Mouse (Mus musculus) CD4-positive, CD25-positive, alpha-beta regulatory T cell, adult 4 months (primary cell): ENCODE results near the gene Zdhhc12. TPM values are rescaled to one million over a fixed set of nuclear protein-coding genes. Genes with fewer than 3 reads are reported as not detected.
"Not testable (repeated sequence)": the region's sequence is repeated elsewhere in the genome, so short reads cannot be mapped to it uniquely, and the experiment has no call there.

Experiments
- ATAC-seq: one replicate; pipeline ENCODE4 v1.8.0; 2017
- polyA plus RNA-seq, 2 experiments: library from polyadenylated mRNA; unstranded; fragments of 100-300 nt; shearing (Covaris generic); gene quantifications; one replicate each; pipeline ENCODE4 v1.2.1; 2017

The Zdhhc12 gene
- polyA plus RNA-seq, 2 experiments from 2014 or later = 32.3 to 44.9 TPM

DNA sequence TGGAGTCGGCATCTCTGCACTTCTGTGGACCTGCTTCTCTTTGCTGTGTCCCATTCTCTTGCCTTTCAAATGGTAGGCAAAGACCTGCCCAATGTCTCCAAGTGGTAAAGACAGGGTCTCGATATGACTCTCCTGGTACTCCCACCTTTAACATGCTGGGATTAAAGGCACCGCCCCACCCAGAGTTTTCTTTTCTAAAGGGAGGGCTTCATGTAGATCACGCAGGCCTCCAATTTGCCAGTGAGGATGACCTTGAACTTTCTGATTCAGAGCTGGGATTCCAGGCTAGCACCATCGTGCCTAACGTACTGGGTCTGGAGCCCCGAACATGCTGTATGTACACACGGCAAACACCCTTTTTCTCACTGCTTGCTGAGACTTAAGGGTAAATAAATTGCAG is 30.2 kb downstream of the Zdhhc12 start:
- ATAC-seq = no peak

DNA sequence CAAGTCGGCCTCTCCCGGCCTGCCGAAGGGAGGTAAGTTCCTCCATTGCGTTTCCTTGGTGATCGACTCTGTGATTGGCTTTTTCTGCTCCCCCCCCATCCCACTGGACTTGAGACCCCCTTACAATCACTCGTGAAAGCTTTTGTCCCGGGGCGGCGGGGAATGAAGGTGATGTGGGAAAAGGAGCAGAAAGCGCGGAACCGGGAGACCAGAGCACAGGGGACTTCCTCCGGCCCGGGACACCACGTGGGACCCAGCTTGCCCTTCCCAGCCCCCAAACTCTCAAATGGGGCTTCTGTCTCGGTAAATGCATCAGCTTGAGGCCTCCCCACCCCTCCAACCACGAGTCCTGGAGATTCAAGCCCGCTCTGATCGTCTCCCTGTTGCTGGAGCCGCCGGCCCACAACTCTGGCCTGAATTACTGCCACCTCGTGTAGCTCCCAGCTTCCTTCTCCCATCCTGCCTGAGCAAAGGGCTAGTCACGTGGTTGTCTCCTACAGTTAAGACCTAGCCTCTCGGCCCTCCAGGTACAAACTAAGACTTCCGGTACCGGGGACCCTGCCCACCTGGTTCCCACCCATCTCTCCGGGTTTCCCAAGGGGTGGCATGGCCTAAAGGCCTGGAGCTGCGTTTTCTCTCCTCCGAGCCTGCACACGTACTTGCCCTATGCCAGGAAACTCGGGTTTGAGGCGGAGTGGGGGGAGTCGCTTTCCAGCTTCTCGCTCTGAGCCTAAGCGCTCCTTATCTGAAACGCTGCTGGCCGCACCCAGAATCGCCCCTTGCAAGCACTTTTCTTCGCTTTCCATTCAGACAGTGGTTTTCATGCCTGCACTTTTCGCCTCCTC is 31.0 kb downstream of the Zdhhc12 start:
- no peak for ATAC-seq

DNA sequence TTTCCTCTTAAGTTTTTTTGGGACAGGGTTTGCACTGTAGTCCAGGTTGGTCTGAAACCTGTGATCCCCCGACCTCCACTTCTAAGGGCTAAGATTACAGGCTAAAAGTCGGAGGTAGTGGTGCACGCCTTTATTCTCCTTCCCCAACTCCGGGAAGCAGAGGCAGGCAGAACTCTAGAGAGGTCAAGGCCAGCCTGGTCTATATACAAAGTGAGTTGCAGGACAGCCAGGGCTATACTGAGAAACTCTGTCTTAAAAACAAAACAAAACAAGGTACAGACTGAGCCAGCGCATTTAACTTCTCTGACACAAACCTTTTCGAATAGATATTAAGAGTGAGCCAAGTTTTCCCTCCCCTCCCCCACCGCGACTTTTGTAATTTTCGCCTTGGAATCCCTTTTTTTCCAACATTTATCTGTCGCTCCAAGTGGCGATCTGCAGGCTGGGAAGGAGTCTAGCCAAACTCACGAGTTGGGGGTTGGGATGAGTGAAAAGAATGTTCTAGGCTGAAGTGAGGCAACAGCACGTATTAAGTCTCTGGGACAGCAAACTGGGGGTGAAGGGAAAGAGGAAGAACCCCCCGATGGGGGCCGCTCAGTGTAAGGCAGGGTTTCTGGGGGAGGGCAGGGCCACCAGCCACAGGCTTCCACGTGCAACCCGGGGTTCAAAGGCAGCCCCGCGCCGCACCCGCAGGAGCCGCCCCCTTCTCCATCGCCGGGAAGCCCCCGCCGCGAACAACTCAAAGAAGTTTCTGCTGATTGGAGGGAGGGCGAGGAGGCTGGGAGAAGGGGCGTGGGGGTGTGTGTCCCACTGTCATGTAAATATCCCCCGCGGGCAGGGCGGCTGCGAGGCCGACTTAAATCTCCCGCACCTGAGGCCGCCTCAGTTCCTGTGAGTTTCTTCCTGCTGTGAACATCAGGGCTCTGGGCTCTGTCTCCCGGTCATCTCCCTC is 32.0 kb downstream of the Zdhhc12 start:
- ATAC-seq = peak; percentile 19

DNA sequence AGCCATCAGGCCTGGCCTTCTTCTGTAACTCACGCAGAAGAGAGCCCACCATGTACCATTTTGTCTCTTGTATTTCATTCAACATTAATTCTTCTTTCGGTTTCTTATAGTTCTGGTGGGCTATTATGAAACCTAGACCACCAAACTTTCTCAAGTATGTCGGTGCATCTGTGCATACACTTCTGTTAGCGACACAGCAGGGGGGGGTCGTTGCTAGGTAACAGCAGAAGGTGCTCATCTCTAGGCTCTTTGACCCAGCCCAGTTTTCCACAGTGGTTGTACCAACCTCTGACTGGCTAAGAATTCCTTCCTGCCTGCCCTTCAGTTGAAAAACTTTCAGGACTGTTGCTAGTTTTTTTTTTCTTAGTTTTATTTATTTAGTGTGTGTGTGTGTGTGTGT is 35.0 kb downstream of the Zdhhc12 start:
- no peak for ATAC-seq

DNA sequence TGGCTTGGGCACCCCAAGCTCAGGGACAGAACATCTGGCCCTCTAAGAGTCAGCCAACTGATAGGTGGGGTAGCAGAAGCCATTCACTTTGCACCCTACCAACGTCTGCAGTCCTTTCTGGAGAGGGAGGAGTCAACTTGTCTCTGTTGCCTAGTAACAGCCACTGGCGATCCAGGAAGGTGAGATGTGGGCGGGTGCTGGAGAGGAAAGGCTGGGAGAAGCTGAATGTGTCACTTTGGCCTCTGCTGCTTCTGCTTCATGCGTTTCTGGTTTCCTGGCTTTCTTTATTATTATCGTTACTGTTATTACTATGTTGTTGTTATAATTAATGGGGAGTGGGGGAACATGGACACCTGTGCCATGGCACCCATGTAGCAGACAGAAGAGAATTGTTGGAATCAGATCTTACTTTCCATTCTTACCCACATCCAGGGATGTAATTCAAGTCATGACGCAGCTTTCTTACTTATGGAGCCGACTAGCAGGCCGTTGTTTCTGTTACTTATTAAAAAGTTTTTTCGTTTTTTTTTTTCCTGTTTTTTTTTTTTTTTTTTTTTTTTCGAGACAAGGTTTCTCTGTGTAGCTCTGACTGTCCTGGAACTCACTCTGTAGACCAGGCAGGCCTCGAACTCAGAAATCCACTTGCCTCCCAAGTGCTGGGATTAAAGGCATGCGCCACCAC is 36.1 kb downstream of the Zdhhc12 start, which contains the start of gene Set:
Gene Set, plus strand, starts transcription at position 156 of the 682 bp plus-strand sequence.
- ATAC-seq = no peak

DNA sequence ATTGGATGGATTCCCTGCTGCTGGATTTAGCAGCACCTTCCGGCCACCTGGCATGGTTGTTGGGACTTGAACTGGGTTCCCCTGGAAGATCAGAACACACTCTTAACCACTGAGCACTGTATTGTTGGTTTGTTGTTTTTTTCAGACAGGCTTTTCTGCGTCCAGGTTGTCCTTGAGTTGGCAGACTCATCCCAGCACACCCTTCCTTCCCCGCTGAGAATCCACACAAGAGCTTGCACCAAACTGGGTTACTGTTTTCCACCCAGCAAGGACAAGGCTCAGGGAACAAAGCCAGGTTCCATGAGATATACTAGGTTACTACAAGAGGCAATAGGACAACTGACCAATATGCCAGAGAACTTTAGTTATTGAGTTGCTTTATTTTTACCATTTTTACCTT is 36.7 kb downstream of the Zdhhc12 start:
- ATAC-seq = no peak

DNA sequence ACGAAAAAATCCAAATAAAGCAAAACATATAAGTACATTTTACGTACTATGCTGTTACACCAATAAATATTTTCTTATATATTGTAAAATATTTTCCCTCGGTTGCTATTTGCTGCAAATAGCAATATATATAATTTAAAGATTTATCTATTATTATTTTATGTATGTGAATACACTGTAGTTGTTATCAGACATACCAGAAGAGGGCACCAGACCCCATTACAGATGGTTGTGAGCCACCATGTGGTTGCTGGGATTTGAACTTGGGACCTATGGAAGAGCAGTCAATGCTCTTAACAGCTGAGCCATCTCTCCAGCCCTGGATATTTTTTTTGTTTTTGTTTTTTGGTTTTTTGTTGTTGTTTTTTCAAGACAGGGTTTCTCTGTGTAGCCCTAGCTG is 38.1 kb downstream of the Zdhhc12 start:
- not testable (repeated sequence) for ATAC-seq

DNA sequence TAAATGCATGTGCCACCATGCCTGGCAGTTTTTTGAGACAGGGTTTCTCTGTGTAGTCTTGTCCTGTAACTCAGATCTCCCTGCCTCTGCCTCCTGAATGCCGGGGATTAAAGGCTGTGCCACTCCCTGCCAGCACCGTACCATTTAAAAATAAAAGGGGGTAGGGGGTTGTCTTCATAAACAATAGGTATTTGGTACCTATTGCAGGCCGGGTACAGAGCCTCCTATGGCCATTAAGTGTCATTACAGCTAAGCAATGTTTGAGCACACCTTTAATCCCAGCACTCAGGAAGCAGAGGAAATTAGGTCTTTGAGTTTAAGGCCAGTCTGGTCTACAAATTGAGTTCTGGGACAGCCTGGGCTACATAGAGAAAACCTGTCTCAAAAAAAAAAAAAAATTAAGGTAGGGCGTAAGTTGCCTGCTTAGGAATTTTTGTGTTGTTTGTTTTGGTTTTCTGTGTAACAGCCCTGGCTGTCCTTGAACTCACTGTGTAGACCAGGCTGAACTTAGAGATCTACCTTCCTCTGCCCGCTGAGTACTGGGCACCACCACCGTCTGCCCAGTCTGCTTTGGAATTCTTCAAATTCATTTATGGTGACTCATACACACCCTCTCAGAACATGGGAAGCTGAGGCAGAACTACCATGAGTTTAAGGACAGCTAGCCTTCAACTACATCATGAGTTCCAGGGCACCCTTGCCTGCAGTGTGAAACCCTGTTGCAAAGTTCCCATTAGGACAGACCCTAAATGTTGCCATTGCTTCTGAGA is 41.3 kb downstream of the Zdhhc12 start:
- ATAC-seq = peak; percentile 53

DNA sequence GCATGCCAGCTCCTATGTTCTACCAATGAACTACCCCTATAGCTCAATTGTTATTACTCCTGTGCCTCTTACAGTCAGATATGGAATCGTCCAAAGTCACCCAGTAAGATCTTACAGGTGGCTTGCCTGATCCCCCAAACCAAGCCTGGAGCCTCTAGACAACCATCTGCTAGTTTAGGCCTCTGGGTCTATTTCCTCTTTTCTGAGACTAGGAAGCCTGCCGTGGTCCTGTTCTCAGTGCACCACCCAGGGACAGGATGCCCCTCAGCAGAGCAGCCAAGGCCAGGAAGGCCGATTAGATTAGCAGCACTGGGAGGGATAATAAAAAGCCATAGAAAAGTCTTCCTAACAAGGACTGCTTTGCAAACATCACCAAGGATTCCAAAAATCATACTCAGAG is 43.6 kb downstream of the Zdhhc12 start:
- ATAC-seq = no peak

DNA sequence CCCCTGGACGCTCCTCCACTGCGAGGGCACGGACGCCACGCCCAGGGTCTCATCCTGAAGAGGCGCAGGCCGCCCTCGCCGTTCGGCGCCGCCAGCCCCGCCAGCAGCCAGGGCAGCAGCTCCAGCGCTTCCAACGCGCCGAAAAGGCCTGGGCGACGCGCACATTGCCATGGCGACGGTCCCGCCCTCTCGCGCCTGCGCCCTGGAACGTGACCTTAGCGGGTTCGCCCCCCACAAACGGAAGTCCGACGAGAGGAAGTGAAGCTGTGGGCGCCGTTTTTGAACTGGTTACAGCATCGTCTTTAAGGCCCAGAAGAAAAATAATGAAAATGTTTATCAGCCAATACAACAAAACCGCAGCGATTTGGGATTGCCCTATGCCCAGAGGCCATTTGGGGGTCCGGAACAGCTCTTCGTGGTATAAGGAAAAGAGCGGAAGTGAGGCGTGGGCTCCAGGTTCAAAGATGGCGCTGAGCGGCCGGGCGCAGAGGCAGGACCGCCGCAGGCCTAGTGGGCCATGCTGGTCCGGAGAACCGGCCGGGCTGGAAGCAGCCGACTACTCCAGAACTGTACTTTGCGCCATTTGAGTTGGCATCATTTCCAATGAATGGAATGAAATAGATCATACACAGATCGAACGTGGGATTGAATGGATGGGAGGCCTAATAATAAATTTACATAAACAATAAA is 44.6 kb downstream of the Zdhhc12 start, which contains the start of gene Wdr34:
Gene Wdr34, minus strand, starts transcription at position 183 of the 690 bp plus-strand sequence.
- peak; percentile 96 for ATAC-seq

DNA sequence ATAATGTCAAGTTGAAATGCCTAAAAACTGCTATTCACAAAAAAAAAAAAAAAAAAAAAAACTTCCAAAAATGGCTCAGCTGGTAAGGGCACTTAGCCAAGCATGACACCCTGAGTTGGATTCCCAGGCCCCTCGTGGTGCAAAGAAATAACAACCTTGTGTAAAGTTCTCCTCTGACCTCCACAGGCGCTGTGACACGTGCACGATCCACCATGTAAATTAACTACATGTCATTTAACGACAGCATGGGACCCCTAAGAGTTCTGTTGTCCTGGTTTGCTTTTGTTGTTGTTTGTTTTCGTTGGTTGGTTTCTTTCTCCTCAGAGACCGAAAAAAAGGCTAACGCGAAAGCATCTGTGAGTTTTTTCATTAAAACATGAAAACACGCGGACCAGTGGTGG is 45.3 kb downstream of the Zdhhc12 start:
- ATAC-seq = no peak

DNA sequence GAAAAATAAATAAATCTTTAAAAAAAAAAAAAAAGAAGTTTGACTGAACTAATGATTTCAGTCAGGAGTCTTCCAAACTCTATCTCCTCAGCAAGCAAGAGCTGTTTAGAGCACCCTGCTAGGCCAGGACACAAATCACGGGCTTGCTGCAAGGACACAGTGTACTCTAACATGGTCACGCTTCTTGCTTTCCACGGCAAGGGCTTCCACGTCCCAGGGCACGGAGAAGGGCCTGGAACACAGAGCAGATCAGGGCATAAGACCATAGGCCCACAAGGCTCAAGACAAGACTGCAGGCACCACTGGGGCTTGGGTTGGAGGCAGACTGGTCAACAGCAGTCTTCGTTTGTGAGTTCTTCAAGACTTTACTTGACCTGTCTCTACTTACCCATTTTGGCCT is 46.3 kb downstream of the Zdhhc12 start:
- no peak for ATAC-seq

DNA sequence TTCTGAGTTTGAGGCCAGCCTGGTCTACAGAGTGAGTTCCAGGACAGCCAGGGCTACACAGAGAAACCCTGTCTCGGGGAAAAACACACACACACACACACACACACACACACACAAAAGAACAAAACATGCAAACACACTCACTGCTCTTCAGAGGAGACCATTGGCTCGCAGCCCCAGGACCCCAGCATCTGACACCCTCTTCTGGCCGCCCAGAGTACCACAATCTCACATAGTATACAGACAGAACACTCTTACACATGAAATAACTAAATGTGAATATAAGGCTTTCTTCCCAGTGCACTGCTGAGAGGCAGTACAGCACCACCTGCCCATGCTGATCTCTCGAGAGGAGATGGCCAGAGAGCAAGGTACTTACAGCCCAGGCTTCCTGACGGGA is 48.9 kb downstream of the Zdhhc12 start:
- ATAC-seq = no peak

DNA sequence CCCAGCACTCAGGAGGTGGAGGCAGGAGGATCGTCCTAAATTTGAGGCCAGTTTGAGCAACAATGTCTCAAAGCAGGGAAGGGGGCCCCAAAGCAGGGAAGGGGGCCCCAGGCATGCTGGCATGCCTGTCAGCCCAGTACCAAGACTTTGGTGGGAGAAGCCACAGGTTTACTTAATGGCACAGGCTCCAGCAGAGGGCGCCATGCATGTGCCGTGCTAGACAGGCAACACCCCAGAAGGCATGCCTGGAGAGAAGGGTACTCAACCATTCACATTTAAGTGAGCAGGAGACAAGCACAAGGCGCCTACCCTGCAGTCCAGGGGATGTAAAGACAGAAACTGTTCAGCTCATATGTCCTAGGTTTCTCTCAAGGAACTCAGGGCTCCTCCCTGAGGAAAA is 51.0 kb downstream of the Zdhhc12 start:
- peak; percentile 66 for ATAC-seq

Other genes with a start within 250 kb of the Zdhhc12 start
- under 1 TPM; 0.20 to 0.87 TPM for gene Cercam, start 224.5 kb downstream of the Zdhhc12 start, polyA plus RNA-seq
- 10 to 100 TPM; 47.1 to 62.9 TPM for gene Odf2, start 204.4 kb downstream of the Zdhhc12 start, polyA plus RNA-seq
- 10 to 100 TPM; 61.6 to 82.4 TPM for gene Gle1, start 158.2 kb downstream of the Zdhhc12 start, polyA plus RNA-seq
- gene Sptan1, start 128.1 kb downstream of the Zdhhc12 start, polyA plus RNA-seq = 100 to 1,000 TPM in 1 of 2 experiments, 10 to 100 TPM in 1; 70.4 to 103 TPM
- 1 to 10 TPM; 1.5 to 2.0 TPM for gene Wdr34, start 44.8 kb downstream of the Zdhhc12 start, polyA plus RNA-seq
- 100 to 1,000 TPM; 362 to 387 TPM for gene Set, start 36.3 kb downstream of the Zdhhc12 start, polyA plus RNA-seq
- under 1 TPM; 0.16 to 0.48 TPM for gene Pkn3, start 16.0 kb downstream of the Zdhhc12 start, polyA plus RNA-seq
- gene Zer1, start 30.9 kb upstream of the Zdhhc12 start, polyA plus RNA-seq = 10 to 100 TPM; 18.5 to 25.5 TPM
- 10 to 100 TPM; 10.9 to 11.3 TPM for gene Tbc1d13, start 40.1 kb upstream of the Zdhhc12 start, polyA plus RNA-seq
- 1 to 10 TPM; 1.3 to 2.5 TPM for gene Endog, start 77.8 kb upstream of the Zdhhc12 start, polyA plus RNA-seq
- gene Spout1, start 84.8 kb upstream of the Zdhhc12 start, polyA plus RNA-seq = 10 to 100 TPM; 30.2 to 50.9 TPM
- gene Kyat1, start 112.2 kb upstream of the Zdhhc12 start, polyA plus RNA-seq = 10 to 100 TPM in 1 of 2 experiments, 1 to 10 TPM in 1; 9.9 to 13.4 TPM
- 10 to 100 TPM; 27.2 to 36.9 TPM for gene Lrrc8a, start 144.1 kb upstream of the Zdhhc12 start, polyA plus RNA-seq
- under 1 TPM in 1 of 2 experiments, not detected in 1; 0.25 TPM for gene Gm28035, start 146.9 kb upstream of the Zdhhc12 start, polyA plus RNA-seq
- 1 to 10 TPM; 2.8 to 4.4 TPM for gene Phyhd1, start 172.6 kb upstream of the Zdhhc12 start, polyA plus RNA-seq
- 1 to 10 TPM in 1 of 2 experiments, not detected in 1; 2.4 TPM for gene Gm28038, start 187.4 kb upstream of the Zdhhc12 start, polyA plus RNA-seq
- gene Dolk, start 192.7 kb upstream of the Zdhhc12 start, polyA plus RNA-seq = 10 to 100 TPM; 11.3 to 12.8 TPM
- 10 to 100 TPM; 23.3 to 44.4 TPM for gene Nup188, start 192.7 kb upstream of the Zdhhc12 start, polyA plus RNA-seq